Mouse (Mus musculus) limb, embryonic 11.5 days (tissue): ENCODE measurements at regions not wholly inside any gene's neighbourhood (a gene's known extent, or its start where the extent isn't known, plus 50 kb on each side); places are given as distances from the start of the nearest gene placed in this dataset.

Experiments
- ATAC-seq: fragments of 200-750 bp; cut with Nextera tagmentation; 2 replicates; pipeline ENCODE4 v1.8.0; 2017; ENCODE audit warnings: low read depth; ENCODE audit not compliant: insufficient number of reproducible peaks, low FRiP score, low TSS enrichment
- DNase-seq: peaks from one replicate; pipeline ENCODE4 v3.0.0-alpha.2; 2015; ENCODE audit warnings: low spot score
- H3K27ac ChIP-seq: fragments of 300-500 bp; sonication (generic); replicated peaks from 2 replicates; pipeline ENCODE4 v1.5.1; 2014; ENCODE audit warnings: low read depth, mild to moderate bottlenecking, low read length
- H3K27me3 ChIP-seq: fragments of 300-500 bp; sonication (generic); 2 replicates; pipeline ENCODE4 v1.6.1; 2014; ENCODE audit warnings: mild to moderate bottlenecking, low read length, mixed read lengths; ENCODE audit not compliant: control insufficient read depth, insufficient read depth
- H3K36me3 ChIP-seq: fragments of 300-500 bp; sonication (generic); 2 replicates; pipeline ENCODE4 v1.6.1; 2014; ENCODE audit warnings: mild to moderate bottlenecking, low read length, moderate library complexity, mixed read lengths; ENCODE audit not compliant: control insufficient read depth, insufficient read depth
- H3K4me1 ChIP-seq: fragments of 300-500 bp; sonication (generic); 2 replicates; pipeline ENCODE4 v1.6.1; 2014; ENCODE audit warnings: low read length, mixed read lengths; ENCODE audit not compliant: control insufficient read depth, insufficient read depth
- H3K4me2 ChIP-seq: fragments of 300-500 bp; sonication (generic); 2 replicates; pipeline ENCODE4 v1.6.1; 2014; ENCODE audit warnings: low read depth, mild to moderate bottlenecking, moderate library complexity; ENCODE audit not compliant: severe bottlenecking
- H3K4me3 ChIP-seq: fragments of 300-500 bp; sonication (generic); 2 replicates; pipeline ENCODE4 v1.5.1; 2014; ENCODE audit warnings: low read depth, low read length
- H3K9ac ChIP-seq: fragments of 300-500 bp; sonication (generic); 2 replicates; pipeline ENCODE4 v1.6.1; 2014; ENCODE audit warnings: mild to moderate bottlenecking, low read length
- H3K9me3 ChIP-seq: fragments of 300-500 bp; sonication (generic); 2 replicates; pipeline ENCODE4 v1.6.1; 2016; ENCODE audit warnings: low read length; ENCODE audit not compliant: control insufficient read depth
- WGBS: fragments of 180-500 bp; shearing (Covaris S2); extraction: QIAGEN DNeasy Blood & Tissue Kit; methylation state at CpG from one replicate; pipeline ENCODE4 v1.1.7; 2014; 5-methylcytosine and 5-hydroxymethylcytosine counted together

DNA sequence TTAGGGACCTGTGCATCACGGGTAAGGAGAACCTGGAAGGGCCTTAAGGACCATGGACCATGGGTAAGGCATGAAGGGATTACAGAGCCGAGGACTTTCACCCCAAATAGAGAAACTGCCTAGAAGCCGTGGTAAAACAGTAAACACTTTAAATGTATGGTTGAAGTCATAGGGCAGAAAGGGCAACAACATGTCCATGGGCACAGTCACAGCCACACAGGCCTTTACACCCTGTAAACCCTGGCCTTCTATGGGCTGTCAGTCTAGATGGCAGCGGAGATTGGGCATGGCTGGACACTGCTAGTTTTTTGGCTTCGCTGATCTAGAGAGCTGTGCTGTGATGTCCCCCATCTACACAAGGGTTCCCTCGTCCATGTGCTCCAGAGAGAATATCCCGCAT, 127.4 kb downstream of the Tex29 start:
- Histone ChIP-seq H3K27me3 (no peaks in the 10 kb centered on the region), H3K9ac (no peak overlapping the region), H3K9me3 (no peaks in the 10 kb centered on the region), H3K4me1 (no peaks in the 10 kb centered on the region), H3K27ac (no peak overlapping the region), H3K4me3 (no peak overlapping the region), H3K4me2 (no peak overlapping the region), H3K36me3 (no peaks in the 10 kb centered on the region)
- ATAC-seq (no peak), DNase-seq (no peak)
- 89% methylated on average over 7 of the region's 7 CpGs for WGBS

DNA sequence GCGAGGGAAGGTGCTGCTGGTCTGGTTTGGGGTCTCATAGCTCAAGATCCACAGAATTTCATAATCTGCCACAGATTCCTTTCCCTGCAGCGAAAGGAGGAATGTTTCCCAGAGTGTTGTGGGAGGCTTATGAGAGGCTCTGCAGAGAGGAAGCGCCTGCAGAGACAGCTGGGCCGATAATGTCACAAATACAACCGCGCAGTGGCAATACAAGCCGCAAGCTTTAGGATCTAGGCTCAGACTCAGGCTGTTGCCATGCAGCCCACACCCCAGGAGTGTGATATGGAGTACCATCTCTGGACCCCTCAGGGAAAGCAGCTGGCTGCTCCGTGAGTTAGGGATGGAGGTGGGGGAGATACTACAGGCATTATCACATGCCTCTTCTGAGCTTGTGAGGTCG, 130.2 kb downstream of the Tex29 start:
- Histone ChIP-seq H3K4me3 (no peak overlapping the region), H3K36me3 (no peaks in the 10 kb centered on the region), H3K9ac (no peak overlapping the region), H3K4me1 (peaks cover 4% of the 10 kb centered on the region; the same call in 1 of the 2 replicates), H3K9me3 (no peaks in the 10 kb centered on the region), H3K27ac (no peak overlapping the region), H3K4me2 (no peak overlapping the region), H3K27me3 (no peaks in the 10 kb centered on the region)
- 88% methylated on average over 9 of the region's 9 CpGs for WGBS
- DNase-seq = no peak
- ATAC-seq = no peak

DNA sequence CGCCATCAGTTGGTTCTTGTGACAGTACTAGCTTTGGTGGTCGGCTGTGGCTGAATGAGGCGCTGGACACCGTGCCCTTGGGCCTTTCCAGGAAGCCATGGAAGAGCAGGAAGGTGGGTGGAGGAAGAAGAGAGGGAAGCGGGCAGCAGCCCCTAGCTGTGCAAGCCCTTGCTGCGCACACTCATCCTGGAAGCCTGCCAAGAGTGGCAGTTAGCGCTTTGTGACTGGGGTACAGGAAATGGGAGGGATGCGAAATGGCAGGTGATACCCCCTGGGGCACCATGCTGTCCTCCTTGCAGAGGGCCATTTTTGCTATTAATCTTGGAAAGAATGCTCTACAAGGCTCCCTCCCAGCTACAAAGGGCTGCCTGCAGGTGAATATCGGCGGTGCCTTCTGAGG, 133.2 kb downstream of the Tex29 start:
- Histone ChIP-seq H3K27ac (no peak overlapping the region), H3K4me1 (peaks cover 4% of the 10 kb centered on the region; the same call in 1 of the 2 replicates), H3K9me3 (no peaks in the 10 kb centered on the region), H3K36me3 (no peaks in the 10 kb centered on the region), H3K9ac (no peak overlapping the region), H3K27me3 (no peaks in the 10 kb centered on the region), H3K4me3 (no peak overlapping the region), H3K4me2 (no peak overlapping the region)
- WGBS = 71% methylated on average over 10 of the region's 10 CpGs
- no peak for ATAC-seq
- no peak for DNase-seq

DNA sequence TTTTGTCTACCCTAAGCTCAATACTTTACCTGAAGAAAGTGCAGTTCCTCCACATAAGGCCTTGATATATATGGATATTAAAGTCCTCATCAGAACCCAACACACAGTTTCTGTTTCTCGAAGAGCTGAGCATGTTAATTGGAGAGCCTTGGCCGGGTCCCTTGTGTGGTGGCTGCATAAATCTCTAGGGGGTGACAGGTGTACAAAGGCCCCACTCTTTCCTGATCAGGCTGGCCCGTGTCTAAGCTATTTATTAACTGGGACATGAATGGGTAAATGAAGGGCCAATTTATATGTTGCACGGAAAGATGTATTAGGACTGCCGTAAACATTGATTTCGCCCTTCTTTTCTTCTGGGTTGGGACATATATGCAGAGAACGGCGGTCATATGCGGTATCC, 136.8 kb downstream of the Tex29 start:
- Histone ChIP-seq H3K27me3 (no peaks in the 10 kb centered on the region), H3K9ac (no peak overlapping the region), H3K4me1 (peaks cover 4% of the 10 kb centered on the region; the same call in 1 of the 2 replicates), H3K4me3 (no peak overlapping the region), H3K4me2 (no peak overlapping the region), H3K9me3 (no peaks in the 10 kb centered on the region), H3K27ac (no peak overlapping the region), H3K36me3 (no peaks in the 10 kb centered on the region)
- DNase-seq = no peak
- no peak for ATAC-seq
- WGBS = 77% methylated on average over 9 of the region's 9 CpGs

DNA sequence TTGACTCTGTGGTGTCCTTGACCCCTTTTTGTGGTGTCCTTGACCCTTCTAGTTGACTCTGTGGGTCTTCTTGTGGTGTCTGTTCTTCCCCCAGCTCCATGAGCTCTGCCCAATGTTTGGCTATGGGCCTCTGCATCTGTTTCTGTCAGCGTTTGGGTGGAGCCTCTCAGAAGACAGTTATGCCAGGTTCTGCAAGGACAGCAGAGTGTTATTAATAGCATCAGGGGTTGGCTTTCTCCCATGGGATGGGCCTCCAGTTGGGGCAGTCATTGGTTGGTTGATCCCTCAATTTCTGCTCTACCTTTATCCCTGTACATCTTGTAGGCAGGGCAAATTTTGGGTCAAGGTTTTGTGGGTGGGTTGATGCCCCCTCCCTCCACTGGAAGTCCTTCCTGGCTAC, 138.8 kb downstream of the Tex29 start:
- no peak overlapping the region for H3K9ac ChIP-seq
- WGBS = 89% methylated on average over 1 of the region's 1 CpGs
- no peaks in the 10 kb centered on the region for H3K9me3 ChIP-seq
- H3K36me3 ChIP-seq = no peaks in the 10 kb centered on the region
- H3K4me3 ChIP-seq = no peak overlapping the region
- ATAC-seq = no peak
- H3K4me1 ChIP-seq = no peaks in the 10 kb centered on the region
- no peaks in the 10 kb centered on the region for H3K27me3 ChIP-seq
- H3K4me2 ChIP-seq = no peak overlapping the region
- H3K27ac ChIP-seq = no peak overlapping the region
- DNase-seq = no peak

DNA sequence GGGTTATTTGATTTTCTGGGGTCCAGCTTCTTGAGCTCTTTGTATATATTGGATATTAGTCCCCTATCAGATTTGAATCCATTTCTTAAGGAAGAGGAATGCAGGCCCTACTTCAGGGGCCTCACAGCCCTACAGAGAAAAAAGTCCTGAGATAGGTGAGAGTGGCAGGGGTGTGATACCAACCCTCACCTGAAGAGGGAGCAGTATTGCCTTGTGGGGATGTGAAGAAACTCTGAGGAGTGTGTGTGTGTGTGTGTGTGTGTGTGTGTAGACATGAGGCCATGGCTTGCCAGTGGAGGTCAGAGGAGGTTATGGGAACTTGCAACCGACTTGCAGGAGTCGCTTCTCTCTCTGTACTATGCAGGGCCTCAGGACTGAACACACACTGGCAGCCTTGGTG, 141.2 kb downstream of the Tex29 start:
- 83% methylated on average over 2 of the region's 2 CpGs for WGBS
- Histone ChIP-seq H3K27me3 (no peaks in the 10 kb centered on the region), H3K36me3 (no peaks in the 10 kb centered on the region), H3K4me1 (no peaks in the 10 kb centered on the region), H3K4me3 (no peak overlapping the region), H3K9ac (no peak overlapping the region), H3K9me3 (no peaks in the 10 kb centered on the region), H3K27ac (no peak overlapping the region), H3K4me2 (no peak overlapping the region)
- peak; percentile 40 for DNase-seq
- no peak for ATAC-seq

DNA sequence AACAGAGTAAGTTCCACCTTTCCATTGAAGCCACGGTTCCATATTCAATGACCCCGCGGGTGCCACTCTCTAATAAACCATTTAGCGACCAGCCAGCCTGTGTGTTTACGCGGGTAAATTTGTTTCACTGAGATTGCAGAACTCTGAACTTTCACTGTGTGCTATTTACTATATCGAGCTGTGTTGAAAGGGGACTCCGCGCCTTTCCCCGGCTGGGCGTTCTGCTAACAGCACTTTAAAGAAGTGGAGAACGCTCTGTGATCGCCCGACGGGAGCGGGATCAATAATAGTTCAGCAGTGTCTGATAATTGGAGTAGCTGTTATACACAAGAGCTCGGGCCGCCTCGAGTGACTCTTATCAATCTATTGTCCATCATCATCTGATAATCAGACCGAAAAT, 149.8 kb downstream of the Tex29 start:
- Histone ChIP-seq H3K9ac (no peak overlapping the region), H3K27ac (no peak overlapping the region), H3K4me1 (no peaks in the 10 kb centered on the region), H3K4me3 (no peak overlapping the region), H3K9me3 (no peaks in the 10 kb centered on the region), H3K27me3 (no peaks in the 10 kb centered on the region), H3K36me3 (no peaks in the 10 kb centered on the region), H3K4me2 (no peak overlapping the region)
- DNase-seq (no peak), ATAC-seq (no peak)
- 86% methylated on average over 20 of the region's 20 CpGs for WGBS

DNA sequence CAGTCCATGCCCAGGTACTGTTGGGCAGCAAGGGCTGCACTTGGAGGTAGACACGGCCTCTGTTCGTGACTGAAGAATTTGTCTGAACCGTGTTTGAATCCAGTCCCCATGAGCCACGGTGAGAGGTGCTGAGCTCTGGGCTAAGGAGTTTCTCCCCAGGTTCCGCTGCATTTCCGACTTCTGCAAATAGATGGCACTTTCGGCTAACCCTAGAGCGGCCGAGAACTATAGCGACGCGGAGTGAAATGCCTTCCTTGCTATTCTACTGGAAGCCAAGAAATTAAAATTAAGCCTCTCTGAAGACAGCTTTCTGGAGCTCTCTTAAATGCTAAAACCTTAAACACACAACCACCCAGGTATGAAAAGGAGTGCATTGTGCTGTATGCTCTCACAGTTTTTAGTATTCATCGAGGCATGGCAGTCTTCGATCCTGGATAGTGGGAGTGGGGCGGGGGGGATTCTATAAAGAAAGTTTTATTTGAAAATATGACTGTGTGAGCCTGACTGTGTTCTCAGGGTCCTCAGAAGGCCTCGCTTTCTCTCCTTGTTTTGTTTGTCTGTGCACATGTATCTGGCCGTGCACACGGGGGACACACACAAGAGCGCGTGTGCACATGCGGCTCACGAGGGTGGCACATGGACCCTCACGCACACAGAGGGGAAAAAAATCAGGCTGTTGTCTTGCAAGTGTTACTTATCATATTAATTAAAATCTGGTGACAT, 159.6 kb downstream of the Tex29 start:
- H3K27ac ChIP-seq = no peak overlapping the region
- ATAC-seq = no peak
- 33% methylated on average over 23 of the region's 23 CpGs for WGBS

DNA sequence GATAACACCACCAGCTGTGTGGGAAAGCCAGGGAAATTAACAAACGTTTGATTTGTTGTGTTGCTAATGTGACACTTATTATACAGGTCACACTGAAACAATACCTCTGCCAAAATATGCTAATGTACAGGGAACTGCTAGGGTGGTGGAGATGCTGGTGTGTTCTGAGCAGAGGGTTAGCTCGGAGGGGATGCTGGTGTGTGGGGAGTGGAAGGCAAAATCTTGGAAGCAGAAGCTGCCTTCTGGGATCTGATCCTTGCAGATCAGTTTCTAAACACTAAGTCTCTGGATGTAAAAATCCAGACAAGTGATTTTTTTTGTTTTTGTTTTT, 160.2 kb downstream of the Tex29 start:
- H3K4me3 ChIP-seq = no peak overlapping the region
- no peak overlapping the region for H3K27ac ChIP-seq
- H3K36me3 ChIP-seq = no peaks in the 10 kb centered on the region
- ATAC-seq (no peak), DNase-seq (no peak)
- peaks cover 18% of the 10 kb centered on the region for H3K27me3 ChIP-seq
- H3K4me2 ChIP-seq = no peak overlapping the region
- no peak overlapping the region for H3K9ac ChIP-seq
- 31% methylated on average over 2 of the region's 2 CpGs for WGBS
- H3K4me1 ChIP-seq = no peaks in the 10 kb centered on the region
- no peaks in the 10 kb centered on the region for H3K9me3 ChIP-seq

More for the DNA sequence above, 159.6 kb downstream of the Tex29 start:
- no peak overlapping the region for H3K9ac ChIP-seq
- DNase-seq = peak; percentile 78
- H3K4me1 ChIP-seq = no peaks in the 10 kb centered on the region
- H3K4me2 ChIP-seq = no peak overlapping the region
- no peaks in the 10 kb centered on the region for H3K36me3 ChIP-seq
- H3K9me3 ChIP-seq = no peaks in the 10 kb centered on the region
- H3K27me3 ChIP-seq = peaks cover 18% of the 10 kb centered on the region
- no peak overlapping the region for H3K4me3 ChIP-seq
